Comparison of ENCODE assay signal across 21 mouse cellular contexts in the genomic region with DNA sequence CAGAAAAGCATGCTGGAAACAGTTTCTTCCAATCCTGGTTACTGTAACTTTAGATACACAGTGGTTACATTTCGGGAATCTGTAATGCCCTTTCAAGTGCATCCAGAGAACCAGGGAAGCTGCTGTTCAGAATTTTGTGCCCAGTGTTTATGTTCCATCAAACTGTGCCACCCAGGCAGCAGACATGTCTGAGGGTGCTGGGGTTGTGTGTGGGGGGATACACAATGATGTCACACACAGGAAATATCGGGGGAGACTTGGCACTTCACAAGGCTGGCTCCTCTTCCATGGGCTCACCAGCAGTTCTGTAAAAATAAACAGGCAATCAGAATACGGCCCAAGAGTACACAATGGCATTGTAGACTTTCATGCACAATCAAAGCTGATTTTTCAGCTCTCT.
DNase-seq lines count a peak whose midpoint lies in the region; ATAC-seq and TF ChIP-seq lines count a peak whose summit lies in the region.
"Had no signal": no experiment of that assay in that cellular context is flagged by ENCODE, and none has a peak within 500 bp of the region (broad histone marks: within the 10 kb centered on the region; RNA-seq: fewer than 3 reads in every experiment).

No protein-coding gene starts in this region.

- no peak overlapping the region for H3K27ac ChIP-seq in forebrain, embryonic 16.5 days (ENCODE audit: low read length)
- no peak overlapping the region for H3K27ac ChIP-seq in forebrain, embryonic 10.5 days
- peak overlapping the region; percentile 21; the same call in 1 of the 2 replicates for H3K27ac ChIP-seq in left cerebral cortex, adult 2 months
- H3K27ac ChIP-seq in embryonic facial prominence, embryonic 15.5 days (replicated peaks), result peak overlapping the region; percentile 72
- H3K27ac ChIP-seq: hindbrain, embryonic 13.5 days; midbrain, embryonic 10.5 days had no signal

- ATAC-seq in forebrain, embryonic 16.5 days, result peak; percentile 31; the same call in 1 of the 2 replicates
- peak; percentile 57 for ATAC-seq in embryonic facial prominence, embryonic 15.5 days (ENCODE audit: insufficient number of reproducible peaks, low FRiP score, low TSS enrichment, low read depth)
- ATAC-seq in megakaryocyte-erythroid progenitor cell, adult 5-6 weeks (replicated peaks; ENCODE audit: low FRiP score, low TSS enrichment, poor library complexity, severe bottlenecking), result no peak
- ATAC-seq: liver, postnatal 0 days; Patski had no signal

- H3K4me3 ChIP-seq in forebrain, embryonic 16.5 days (replicated peaks; ENCODE audit: low read length), result no peak overlapping the region
- no peak overlapping the region for H3K4me3 ChIP-seq in forebrain, embryonic 10.5 days
- H3K4me3 ChIP-seq in left cerebral cortex, adult 2 months, result no peak overlapping the region
- no peak overlapping the region for H3K4me3 ChIP-seq in embryonic facial prominence, embryonic 15.5 days (replicated peaks)
- H3K4me3 ChIP-seq: hindbrain, embryonic 13.5 days; midbrain, embryonic 10.5 days had no signal

- no peak overlapping the region for H3K4me2 ChIP-seq in forebrain, embryonic 16.5 days (ENCODE audit: low read length)
- no peak overlapping the region for H3K4me2 ChIP-seq in embryonic facial prominence, embryonic 15.5 days (replicated peaks)
- H3K4me2 ChIP-seq: heart, embryonic 11.5 days; hindbrain, embryonic 13.5 days had no signal

- 53% methylated on average over 3 of the region's 3 CpGs for WGBS in forebrain, embryonic 16.5 days
- WGBS in forebrain, embryonic 10.5 days, result 85% methylated on average over 3 of the region's 3 CpGs
- WGBS in embryonic facial prominence, embryonic 15.5 days, result 45% methylated on average over 3 of the region's 3 CpGs

- H3K9me3 ChIP-seq in forebrain, embryonic 16.5 days (ENCODE audit: control insufficient read depth, low read length), result no peaks in the 10 kb centered on the region
- H3K9me3 ChIP-seq in forebrain, embryonic 10.5 days, result no peaks in the 10 kb centered on the region
- no peaks in the 10 kb centered on the region for H3K9me3 ChIP-seq in embryonic facial prominence, embryonic 15.5 days (replicated peaks)
- H3K9me3 ChIP-seq: hindbrain, embryonic 13.5 days; midbrain, embryonic 10.5 days had no signal

- H3K9ac ChIP-seq in forebrain, embryonic 16.5 days (replicated peaks; ENCODE audit: low read depth, low read length), result no peak overlapping the region
- no peak overlapping the region for H3K9ac ChIP-seq in embryonic facial prominence, embryonic 15.5 days
- H3K9ac ChIP-seq: hindbrain, embryonic 13.5 days; liver, postnatal 0 days had no signal

- no peaks in the 10 kb centered on the region for H3K36me3 ChIP-seq in forebrain, embryonic 16.5 days (ENCODE audit: control insufficient read depth, insufficient read depth)
- no peaks in the 10 kb centered on the region for H3K36me3 ChIP-seq in forebrain, embryonic 10.5 days (replicated peaks)
- no peaks in the 10 kb centered on the region for H3K36me3 ChIP-seq in embryonic facial prominence, embryonic 15.5 days
- H3K36me3 ChIP-seq: hindbrain, embryonic 13.5 days; midbrain, embryonic 10.5 days had no signal

- no peaks in the 10 kb centered on the region for H3K4me1 ChIP-seq in forebrain, embryonic 16.5 days (replicated peaks; ENCODE audit: control insufficient read depth, insufficient read depth, low read length)
- H3K4me1 ChIP-seq in forebrain, embryonic 10.5 days, result no peaks in the 10 kb centered on the region
- H3K4me1 ChIP-seq in embryonic facial prominence, embryonic 15.5 days, result peaks cover 9% of the 10 kb centered on the region; the same call in 1 of the 2 replicates
- H3K4me1 ChIP-seq: hindbrain, embryonic 13.5 days; midbrain, embryonic 10.5 days had no signal

- intact Hi-C loops in left cerebral cortex, adult 2 months (cut with DNase I), result no loop called here
- intact Hi-C loops in left cerebral cortex, postnatal 4 days (cut with DNase I), result no loop called here

- no peaks in the 10 kb centered on the region for H3K27me3 ChIP-seq in forebrain, embryonic 16.5 days (replicated peaks; ENCODE audit: control insufficient read depth, insufficient read depth, low read length)
- no peaks in the 10 kb centered on the region for H3K27me3 ChIP-seq in forebrain, embryonic 10.5 days (ENCODE audit: poor library complexity, severe bottlenecking)
- no peaks in the 10 kb centered on the region for H3K27me3 ChIP-seq in embryonic facial prominence, embryonic 15.5 days
- H3K27me3 ChIP-seq: hindbrain, embryonic 13.5 days; Patski had no signal

- DNase-seq in forebrain, embryonic 10.5 days (ENCODE audit: extremely low spot score, low spot score), result no peak
- DNase-seq in left cerebral cortex, adult 2 months (ENCODE audit: extremely low spot score in 1 of 2, low spot score in 2 of 2), result peak in 1 of 2 experiments; percentile 16
- no peak for DNase-seq in left cerebral cortex, postnatal 4 days
- DNase-seq in brain, adult 2 months (ENCODE audit: low read depth, low spot score), result peak; percentile 42
- DNase-seq in thymus, postnatal 14 days, result no peak
- DNase-seq: adrenal gland, postnatal 10 days; cerebellum, postnatal 10 days; embryo, embryonic 11 days; heart, postnatal 14 days; kidney, adult 11 months; liver; liver, postnatal 0 days; retina, postnatal 1 day; thymus, postnatal 25 days had no signal

- no peak for TF ChIP-seq CTCF in left cerebral cortex, adult 2 months (IDR thresholded peaks at IDR 0.05)

Comparison
In these comparisons a context has a peak if more than half of its experiments do, and no peak if none do; other contexts are left out.
1. H3K27ac ChIP-seq: peak in left cerebral cortex, adult 2 months (single experiment) and embryonic facial prominence, embryonic 15.5 days (single experiment); none in forebrain, embryonic 16.5 days (single experiment) and forebrain, embryonic 10.5 days (single experiment).